ENCODE assay signal across 8 mouse cellular contexts in genomic region chr4:132079555-132080275, GRCm38 (mm10). TPM values are rescaled to one million over a fixed set of nuclear protein-coding genes. Genes with fewer than 3 reads are reported as not detected.
DNase-seq lines count a peak whose midpoint lies in the region; TF ChIP-seq lines count a peak whose summit lies in the region.

No protein-coding gene starts in this region.

- no peak overlapping the region for H3K4me3 ChIP-seq in lung, adult 2 months (replicated peaks; ENCODE audit: extremely low read depth, low read depth, low read length)

- WGBS in lung, adult 2 months: 12% methylated on average over 19 of the region's 19 CpGs

- TF ChIP-seq CTCF in lung, adult 2 months (IDR thresholded peaks at IDR 0.05; ENCODE audit: insufficient read depth, low read length): peak; percentile 69

- no peak for TF ChIP-seq POLR2A in lung, adult 2 months (IDR thresholded peaks at IDR 0.05; ENCODE audit: borderline replicate concordance, extremely low read depth, low read depth, low read length)

- peak; percentile 41 for DNase-seq in ovary, postnatal 10 days (ENCODE audit: low spot score)
- DNase-seq in ovary, adult 18-20 months (ENCODE audit: low spot score): no peak
- peak; percentile 83 for DNase-seq in c-Kit-positive CD71-positive TER-119-positive erythroid progenitor cells, embryonic 14.5 days (ENCODE audit: low spot score)
- DNase-seq in heart, adult 18-20 months: peak; percentile 68 to 89
- DNase-seq in kidney, postnatal 25 days: peak; percentile 86
- DNase-seq in lung, adult 2 months: peak; percentile 67
- DNase-seq in right cerebral cortex, adult 2 months (ENCODE audit: low spot score in 2 of 2): peak; percentile 73 to 77
- DNase-seq in yolk sac, embryonic 10.5 days (ENCODE audit: low spot score): peak; percentile 54

- peaks cover 5% of the 10 kb centered on the region for H3K4me1 ChIP-seq in lung, adult 2 months (ENCODE audit: control insufficient read depth, insufficient read depth, low read length)

RNA-seq across cellular contexts. Expression of gene Epb41, which starts 4.6 kb away (rescaled TPM):
- total RNA-seq in heart, adult 18-20 months (2021): 100 to 1,000 TPM; 110 to 142 TPM
- polyA plus RNA-seq in lung, adult 2 months (2012; rRNA removed): 38.3 and 45.3 TPM in 2 replicates

RNA-seq across cellular contexts. Expression of gene Gm10300, which starts 5.2 kb away (rescaled TPM):
- under 1 TPM in 1 of 2 experiments, not detected in 1; 0.13 TPM for total RNA-seq in heart, adult 18-20 months (2021)
- polyA plus RNA-seq in lung, adult 2 months (2012; rRNA removed): 0.07 and 0.25 TPM in 2 replicates
